Mouse (Mus musculus) mesoderm, embryonic 11.5 days (tissue): ENCODE measurements around the gene Sirpa.

Experiments
- DNase-seq: peaks from one replicate; pipeline ENCODE4 v3.0.0-alpha.2; 2012; ENCODE audit warnings: low read depth, low spot score

Sirpa gene

DNA sequence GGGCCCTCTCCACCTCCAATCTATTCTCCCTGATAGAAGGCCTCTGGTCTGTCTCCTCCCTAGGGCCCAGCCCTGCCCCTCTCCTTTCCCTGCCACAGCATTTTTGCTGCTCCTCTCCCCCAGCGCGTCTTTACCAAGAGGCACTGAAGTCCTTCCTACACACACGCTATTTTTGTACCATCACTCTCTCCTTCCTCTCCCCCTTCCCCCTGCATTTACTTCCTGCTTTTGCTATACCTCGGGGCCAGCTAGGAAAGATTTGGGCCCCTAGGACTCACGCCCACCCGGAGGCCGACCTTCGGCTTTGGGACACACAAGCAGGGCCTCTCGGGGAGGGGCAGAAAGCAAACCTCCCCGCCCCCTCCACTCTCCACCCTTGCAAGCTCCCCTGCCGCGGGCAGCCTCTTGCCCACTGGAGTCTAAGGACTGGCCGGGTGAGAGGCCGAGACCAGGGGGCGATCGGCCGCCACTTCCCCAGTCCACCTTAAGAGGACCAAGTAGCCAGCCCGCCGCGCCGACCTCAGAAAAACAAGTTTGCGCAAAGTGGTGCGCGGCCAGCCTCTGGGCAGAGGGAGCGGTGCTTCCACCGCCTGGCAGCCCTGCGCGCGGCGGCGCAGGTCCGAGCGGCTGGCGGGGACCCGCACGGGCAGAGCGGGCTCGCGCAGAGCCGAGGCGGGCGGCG is at the start of gene Sirpa:
Gene Sirpa (plus strand): TSS at position 377 of the 682 bp plus-strand sequence.
- peak; percentile 61 for DNase-seq

DNA sequence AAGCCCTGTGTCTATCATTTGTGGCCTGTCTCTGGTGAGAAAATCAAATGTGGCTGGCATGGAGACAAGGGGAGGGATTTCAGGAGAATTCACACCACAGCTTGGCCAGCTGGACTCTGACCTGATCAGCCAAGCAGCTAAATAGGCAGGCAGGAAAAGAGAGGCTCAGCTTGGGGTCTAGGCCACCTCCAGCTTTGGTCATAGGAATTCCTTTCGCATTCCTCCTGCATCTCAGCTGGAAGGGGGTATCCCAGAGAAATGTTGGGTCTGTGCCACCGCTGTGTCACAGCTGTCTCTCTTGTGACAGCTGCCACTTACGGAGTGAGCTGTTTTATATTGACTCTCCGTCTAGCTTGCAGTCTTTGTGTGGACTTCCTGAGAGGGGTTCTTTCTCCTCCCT is 48.2 kb upstream of the Sirpa start:
- no peak for DNase-seq

DNA sequence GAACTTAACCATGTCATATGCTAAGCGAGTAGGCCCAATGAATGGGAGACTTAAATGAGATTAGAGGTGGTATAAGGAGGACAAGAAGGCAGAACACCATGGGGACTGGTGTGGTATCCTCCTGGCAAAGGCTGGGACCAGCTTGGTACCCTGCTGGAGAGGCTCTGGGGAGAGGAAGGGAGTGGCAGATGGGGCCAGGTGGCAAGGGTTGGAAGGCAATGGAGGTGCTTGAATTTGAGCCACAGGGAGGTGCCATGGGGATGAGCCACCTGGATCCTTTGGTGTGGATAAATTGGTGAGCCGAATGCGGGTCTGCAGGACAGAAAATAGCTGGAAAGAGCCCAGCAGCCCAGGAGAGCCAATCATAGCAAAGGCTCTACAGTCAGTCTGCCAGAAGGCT is 47.7 kb upstream of the Sirpa start:
- no peak for DNase-seq

DNA sequence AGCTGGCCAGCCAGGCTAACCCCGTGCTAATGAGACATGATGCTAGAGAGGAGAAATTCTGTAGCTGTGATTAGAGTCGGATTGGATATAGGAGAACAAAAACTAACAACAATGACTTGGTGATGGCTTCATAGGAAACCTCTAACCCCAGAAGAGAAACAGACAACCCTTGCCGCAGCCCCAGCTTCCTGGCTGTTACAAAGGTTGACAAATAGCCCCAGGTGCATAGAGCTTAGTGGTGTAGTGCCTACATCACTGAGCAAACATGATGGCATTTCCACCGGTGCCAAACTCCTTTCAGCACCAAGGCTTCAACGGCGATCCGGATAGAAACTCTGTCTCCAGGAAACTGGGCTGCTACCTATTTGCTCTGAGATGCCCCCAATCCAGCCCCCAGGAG is 47.0 kb upstream of the Sirpa start:
- no peak for DNase-seq

DNA sequence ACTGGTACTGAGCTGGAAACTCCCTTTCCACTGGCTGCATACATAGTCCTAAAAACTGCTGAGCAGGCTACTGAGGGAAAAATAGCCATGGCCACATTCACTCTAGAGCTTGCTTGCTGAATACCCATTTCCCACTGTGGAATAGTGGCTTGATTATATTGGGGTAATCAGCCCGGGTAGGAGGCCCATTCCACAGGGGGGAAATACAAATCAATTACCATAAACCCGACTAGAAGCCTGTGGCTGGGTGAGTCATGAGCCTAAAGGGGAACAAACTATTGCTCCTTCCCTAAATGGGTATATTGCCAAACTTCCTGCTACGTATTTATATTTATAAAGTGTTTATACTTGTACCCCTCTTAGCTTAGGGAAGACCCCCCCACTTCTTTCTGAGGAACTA is 45.9 kb upstream of the Sirpa start:
- no peak for DNase-seq

DNA sequence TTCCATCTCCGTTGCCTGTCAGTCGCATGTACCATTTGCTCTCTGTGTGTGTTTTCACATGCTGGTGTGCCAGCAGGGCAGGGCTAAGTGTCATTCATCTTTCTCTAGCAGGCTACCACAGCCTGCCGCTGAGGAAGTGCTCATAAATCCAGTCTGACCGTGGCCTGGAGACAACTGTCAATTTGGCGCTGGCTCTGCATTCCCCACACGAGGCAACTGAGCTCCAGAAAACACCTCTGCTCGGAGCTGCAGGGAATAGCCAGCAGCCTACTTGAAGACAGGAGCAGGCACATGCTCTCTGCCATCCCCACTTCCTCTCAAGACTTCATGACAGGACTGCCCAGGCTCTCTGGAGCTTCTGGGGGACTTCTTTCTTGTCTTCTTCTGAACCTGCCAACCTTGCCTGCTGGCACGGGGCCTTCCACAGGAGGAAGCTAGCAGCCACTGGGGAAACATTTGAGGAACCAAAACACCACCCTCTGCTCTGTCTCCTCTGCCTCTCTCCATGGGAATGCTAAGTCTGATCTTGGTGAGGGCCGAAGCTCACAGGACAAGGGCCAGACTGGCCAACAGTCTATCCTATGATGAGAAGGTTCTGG is 43.0 kb upstream of the Sirpa start:
- peak; percentile 33 for DNase-seq

DNA sequence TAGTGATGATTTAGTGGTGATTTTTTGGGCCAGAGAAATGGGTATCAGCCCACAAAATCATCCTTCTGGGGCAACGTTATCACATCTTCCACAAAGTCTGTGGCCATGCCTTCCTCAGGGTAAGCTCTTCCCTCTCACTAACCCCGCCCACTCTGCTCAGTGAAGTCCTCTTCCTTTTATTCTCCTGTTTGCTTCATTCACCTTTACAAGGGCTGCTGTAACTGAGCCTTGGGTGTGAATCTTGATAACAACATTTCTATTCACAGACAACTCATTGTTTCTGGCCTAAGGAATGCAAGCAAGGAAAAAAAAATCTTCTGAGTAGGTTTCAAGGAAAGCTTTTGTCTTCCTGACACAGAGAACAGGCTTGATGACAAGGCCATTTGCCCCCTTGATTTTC is 41.9 kb upstream of the Sirpa start:
- no peak for DNase-seq

DNA sequence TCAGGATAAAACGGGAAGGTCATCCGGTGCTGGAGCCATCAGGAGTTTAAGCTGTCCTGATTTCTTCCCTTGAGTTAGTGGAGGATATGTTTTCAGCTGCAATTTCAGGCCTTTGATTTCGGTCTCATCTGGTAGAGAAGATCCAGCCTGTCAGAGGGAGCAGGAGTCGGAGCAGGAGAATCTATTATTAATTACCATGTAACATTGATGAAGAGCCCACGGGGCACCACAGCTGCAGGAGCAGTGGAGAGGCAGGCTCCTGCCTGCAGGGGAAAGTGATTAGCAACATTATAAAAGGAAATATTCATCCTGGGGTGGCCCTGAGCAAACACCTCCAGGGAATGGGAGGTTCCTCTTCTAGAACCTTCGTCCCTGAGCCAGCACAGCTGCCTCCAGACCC is 36.6 kb upstream of the Sirpa start:
- DNase-seq, result no peak

DNA sequence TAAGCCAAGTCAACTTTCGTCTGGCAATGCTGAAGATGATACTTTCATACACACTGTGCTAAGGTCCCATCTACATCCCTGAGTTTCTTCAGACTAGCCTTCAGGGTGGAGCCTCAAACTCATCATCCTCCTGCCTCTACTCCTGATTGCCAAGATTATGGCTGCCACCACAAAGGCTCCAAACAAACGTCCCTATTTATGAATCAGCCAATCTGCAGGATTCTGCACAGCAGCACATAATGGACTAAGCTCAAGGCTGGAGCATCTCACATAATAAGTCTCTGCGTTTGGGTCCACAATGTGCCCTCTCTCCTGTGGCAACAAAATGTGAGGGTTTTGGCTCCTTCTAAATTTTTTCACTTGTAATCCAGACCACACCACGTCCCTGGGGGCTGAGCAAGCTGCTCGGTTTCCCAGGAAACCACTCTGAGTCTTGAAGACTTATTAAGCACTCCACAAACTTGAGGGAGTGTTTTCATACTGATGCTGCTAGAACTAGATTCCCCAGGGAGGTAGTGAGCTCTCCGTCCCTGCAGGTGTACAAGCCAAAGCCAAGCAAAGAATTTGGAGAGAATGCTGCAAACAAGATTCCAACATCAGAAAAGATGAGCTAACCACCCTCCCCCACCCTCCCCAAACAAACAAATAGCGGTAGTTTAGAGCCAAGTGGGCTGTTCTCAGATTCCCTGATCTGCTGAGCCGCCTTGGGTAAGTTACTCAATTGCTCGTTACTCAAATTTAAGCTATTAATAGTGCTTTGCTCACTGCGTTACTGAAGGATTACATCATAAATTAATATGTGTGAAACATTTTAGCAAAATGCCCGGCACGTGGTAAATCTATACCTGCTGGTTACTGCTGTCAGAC is 34.4 kb upstream of the Sirpa start:
- DNase-seq, result no peak

DNA sequence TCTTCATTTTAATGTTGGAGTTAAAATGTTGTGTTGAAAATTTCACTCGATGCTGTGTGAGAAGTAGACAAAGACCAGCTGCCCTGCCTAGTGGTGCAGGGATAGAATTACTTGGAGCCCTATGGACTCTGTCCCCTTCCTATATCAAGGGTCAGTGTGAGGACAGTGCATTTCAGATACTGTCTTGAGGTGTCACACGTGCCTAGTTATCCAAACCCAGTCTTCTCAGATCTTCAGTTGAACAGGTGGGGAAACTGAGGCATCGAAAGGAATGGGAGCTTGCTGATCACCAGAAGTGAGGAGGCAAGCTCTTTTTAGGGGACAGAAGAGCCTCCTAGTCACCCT is 33.8 kb upstream of the Sirpa start:
- DNase-seq, result no peak

DNA sequence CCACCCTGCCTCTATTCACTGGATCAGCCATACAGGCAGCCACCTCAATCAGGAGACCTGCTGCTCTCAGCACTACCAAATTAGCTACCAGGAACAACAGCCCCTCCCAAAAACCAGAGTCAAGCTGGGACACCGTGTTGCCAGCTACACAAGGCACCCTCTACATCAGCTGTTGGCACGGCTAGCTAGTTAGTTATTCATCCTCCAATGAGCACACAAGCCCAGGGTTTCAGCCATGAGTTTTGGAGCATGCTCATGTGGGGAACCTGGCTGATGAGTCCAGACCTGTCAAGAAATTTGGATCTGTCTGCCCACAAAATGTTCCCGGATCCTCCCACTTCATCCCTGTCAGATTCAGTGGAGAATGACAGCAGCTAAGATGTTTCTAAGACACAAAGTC is 30.8 kb upstream of the Sirpa start:
- no peak for DNase-seq

DNA sequence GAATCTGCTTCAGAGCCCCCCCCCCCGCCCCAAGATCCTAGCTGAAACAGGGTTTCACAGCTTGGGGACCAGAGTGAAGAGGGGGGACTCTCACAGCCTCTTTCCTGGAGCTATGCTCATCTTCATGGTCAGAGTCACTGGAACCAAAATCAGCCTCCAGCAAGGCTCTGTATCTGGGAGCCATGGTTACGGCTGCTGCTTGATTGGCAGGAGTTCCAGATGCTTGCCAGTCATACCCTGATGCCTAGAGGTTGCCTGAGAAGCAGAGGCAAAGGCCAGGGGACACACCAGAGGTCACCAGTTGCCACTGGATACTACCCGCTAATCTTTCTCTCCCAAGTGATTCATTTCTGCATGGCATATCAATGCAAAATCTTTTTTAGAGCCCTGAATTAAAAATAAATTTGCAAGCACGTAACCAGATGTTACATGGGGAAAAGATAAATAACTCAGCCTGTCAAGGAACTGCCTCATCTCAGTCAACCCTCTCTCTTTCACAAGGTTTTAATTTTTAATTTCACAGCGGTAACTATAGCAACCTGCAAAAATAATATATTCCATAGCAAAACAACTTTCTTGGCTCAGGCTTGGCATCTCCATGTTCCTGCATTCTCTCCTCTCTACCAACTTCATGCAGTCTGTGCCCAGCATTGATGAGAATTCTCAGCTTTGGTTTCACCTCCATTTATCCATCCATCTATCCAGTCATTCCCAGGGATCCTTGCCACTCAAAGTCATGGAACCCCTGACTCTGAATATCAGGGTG is 28.5 kb upstream of the Sirpa start:
- DNase-seq, result no peak

DNA sequence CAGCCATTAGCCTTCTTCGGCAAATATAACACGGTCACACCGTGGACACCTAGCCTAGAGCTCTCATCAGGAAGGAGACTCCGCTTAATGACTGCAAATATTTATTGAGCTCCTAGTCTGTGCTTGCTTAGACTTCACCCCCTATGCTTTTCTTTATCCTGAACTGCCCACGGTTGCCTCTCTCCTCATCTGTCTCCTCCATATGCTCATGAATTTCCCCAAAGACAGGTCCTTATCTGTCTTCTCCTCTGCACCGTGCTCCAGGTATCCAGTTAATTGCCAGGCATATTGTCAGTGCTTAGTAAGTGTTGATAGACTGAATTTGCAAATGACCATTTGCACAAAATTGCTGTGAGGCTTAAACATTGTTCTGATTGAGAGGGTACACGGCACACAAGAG is 23.5 kb upstream of the Sirpa start:
- DNase-seq, result no peak

DNA sequence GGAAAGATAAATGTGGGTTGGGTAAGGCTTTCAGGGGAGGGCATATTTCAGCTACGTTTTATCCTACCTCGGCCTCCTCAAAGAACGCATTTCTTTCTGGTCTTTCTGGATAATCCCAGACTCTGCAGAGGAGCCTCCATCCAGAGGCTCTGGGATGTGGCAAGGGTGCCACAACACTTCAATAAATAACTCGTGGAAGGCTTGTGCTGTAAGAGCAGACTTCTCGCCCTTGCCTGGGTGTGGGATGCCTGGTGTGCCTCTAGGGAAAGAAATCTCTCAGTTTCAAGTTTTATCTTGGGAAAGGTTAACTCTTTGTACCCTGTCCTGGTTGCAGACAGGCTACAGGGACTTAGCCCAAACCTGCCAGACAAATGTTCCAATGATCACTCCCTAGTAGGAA is 23.1 kb upstream of the Sirpa start:
- no peak for DNase-seq

DNA sequence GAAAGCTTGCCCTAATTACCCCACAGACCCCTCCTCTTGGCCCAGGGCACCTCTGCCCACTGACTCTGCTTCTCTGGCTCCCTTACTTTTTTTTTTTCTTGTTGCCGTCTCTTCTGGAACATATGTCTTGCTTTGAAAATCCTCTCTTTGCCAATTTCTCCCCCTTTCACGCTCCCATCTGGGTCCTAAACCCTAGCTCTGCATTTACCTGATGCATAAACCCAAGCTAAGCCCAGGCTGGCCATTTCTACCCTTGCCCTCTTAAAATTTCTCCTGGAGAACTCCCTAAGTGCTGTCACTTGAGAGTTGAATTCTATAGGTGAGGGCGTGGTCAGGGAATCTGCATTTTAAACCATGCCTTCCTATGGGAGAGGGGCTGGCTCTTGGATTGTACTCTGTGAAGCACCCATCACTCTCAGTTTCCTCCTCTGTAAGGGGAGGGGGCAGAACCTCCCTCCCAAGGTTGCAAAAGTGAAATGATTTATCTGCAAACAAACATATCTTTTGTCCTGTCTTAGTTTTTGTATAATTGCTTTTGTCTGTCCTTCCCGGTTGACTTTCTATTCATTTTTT is 18.8 kb upstream of the Sirpa start:
- no peak for DNase-seq

DNA sequence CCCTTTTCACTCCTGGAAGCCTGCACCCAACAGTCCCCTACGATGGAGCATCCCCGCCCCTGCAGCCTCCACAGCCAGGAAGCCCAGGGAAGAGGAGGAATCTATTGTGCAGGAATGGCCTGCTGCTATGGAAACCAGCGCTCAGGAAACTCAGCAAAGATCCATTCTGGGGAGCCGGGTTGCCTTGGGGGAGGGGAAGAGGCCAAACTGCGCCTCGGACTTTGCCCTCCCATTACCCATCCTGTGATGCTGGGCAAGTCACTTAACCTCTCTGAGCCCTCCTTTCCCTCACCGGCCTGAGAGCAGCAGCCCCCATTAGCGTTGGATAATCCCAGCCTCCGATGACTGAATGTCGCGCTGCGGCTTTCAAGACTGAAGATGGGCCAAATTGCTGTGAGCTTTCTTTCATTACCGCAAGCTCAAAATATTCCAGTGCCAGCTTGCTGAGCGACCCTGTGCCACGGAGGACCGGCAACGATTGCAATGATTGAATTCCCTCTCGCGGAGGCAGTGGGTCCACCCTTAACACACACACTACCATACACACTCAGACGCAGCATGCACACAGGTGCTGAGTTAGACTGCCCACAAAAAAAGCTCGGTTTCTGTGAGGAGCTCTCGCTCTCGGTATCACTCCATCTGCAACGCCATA is 18.1 kb upstream of the Sirpa start:
- DNase-seq, result peak; percentile 57

DNA sequence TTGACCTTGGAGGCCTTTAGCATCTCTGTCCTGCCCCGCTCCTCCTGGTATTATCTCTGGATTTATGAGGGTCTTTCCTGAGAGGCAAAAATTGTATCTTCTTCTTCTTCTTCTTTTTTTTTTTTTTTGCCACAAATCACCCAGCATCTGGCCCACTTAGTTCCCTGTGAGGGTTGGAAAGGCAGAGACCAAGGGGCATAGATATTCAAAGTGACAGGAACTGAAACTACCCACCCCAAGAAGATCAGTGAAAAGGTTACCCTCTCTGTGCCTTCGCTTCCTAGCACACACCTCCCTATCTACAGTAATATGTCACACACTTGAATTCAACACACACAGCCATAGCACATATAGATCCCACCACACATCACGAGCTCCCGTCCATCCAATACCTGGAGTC is 17.5 kb upstream of the Sirpa start:
- DNase-seq, result no peak

DNA sequence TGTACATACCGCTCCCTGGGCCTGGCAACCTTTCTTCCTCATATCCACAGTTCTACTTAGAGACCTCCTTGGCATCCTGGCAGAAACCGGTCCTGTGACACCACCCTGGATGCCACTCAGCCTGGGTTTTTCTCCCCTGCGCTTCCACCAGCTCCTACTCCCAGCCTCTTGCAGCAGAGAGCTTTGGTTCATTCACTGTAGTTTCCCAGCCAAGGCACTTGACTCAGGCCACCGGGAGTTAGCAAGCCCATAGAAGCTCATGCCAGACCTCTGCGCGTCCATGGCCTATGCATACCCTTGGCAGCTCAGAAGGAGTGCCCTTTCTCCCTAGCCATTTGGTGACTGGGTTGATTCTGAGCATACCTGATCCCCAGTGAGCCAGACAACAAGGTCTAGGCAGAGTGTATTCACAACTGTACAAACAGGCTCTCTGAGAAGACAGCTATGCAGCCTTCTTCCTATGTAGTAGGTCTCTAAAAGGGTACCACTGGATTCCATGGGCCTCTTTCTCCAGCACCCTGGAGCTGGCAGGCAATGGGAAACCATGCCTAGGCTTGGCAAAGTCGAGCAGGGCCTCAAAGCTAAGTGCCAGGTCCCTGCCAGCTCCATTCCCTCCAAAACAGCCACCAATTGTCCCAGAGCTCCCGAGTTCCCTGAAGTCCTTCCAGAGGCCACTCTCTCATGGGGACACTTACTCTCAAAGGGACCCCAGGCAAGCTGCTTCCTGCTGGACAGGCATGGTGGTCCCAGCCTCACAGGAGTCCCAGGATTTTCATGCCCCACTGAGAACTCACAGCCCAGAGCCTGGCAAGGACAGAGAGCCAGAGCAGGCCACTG is 15.8 kb upstream of the Sirpa start:
- no peak for DNase-seq

DNA sequence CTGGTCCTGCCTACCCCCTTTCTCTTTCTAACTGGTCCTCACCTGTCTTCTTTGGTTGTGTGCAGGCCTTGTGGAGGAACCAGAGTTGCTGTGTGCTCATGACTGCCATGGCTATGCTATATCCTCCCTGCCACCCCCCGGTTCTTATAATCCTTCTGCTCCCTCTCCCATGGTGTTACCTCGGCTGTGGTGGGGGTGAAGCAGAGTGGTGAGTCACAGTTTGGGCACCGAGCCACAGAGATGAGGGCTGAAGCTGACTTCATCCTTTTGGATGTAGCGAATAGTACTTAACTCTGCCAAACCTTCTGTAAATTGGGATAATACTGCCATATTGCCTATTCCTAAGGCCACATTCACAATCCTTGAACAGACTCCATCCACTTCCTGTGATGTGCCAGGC is 12.0 kb upstream of the Sirpa start:
- no peak for DNase-seq

DNA sequence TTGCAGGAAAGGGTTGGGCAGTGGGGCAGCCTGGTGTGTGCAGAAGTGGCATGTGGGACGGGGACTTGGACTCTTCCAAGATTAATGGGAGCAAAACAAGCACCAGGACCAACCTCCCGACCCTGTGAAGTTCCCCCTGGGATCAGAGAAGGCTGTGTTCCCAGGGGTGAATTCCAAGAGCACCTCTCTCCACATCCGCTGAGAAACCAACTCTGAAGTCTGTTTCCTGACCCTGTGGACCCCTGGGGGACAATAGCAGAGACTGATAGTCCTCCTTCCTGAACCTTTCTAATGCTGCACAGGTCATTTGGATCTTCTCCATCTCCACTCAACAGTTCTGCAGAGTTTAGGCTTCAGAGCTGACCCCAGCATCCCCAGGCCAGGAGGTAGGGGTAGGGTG is 10.8 kb upstream of the Sirpa start:
- no peak for DNase-seq
